Mouse (Mus musculus) CD4-positive, CD25-positive, alpha-beta regulatory T cell, adult 4 months (primary cell): ENCODE results near the gene Ttc17. TPM values are rescaled to one million over a fixed set of nuclear protein-coding genes. Genes with fewer than 3 reads are reported as not detected.
"Not testable (repeated sequence)": the region's sequence is repeated elsewhere in the genome, so short reads cannot be mapped to it uniquely, and the experiment has no call there.

Source experiments
- ATAC-seq: one replicate; pipeline ENCODE4 v1.8.0; 2017
- polyA plus RNA-seq, 2 experiments: library from polyadenylated mRNA; unstranded; fragments of 100-300 nt; shearing (Covaris generic); gene quantifications; one replicate each; pipeline ENCODE4 v1.2.1; 2017

Ttc17 gene
- 10 to 100 TPM; 43.6 to 68.9 TPM for polyA plus RNA-seq

GRCm38 (mm10) chr2:94406083-94406957, at the start of gene Ttc17:
TSS of gene Ttc17 (minus strand) at chr2:94406689.
- peak; percentile 91 for ATAC-seq

- ATAC-seq = no peak
Measured at GRCm38 (mm10) chr2:94449643-94450042, 43.2 kb upstream of the Ttc17 start.

DNA sequence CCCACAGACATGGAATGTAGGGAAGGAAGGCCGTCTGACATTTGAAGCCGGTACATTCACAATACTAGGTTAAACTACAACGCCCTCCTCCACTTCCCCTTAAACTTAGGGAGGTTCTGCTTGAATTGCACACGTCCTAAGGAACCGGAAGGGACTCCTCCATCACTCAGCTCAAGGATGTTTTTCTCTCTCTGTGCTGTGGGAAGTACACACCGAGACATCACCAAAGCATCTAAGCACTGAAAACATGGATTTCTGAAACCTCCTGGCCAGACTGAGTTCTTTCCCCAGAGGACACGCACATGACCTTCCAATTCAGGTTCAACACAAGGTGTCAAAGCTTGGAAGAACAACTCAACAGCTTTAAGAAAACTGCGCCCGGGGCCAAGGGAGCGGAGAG, 30.5 kb upstream of the Ttc17 start:
- ATAC-seq = peak; percentile 18

DNA sequence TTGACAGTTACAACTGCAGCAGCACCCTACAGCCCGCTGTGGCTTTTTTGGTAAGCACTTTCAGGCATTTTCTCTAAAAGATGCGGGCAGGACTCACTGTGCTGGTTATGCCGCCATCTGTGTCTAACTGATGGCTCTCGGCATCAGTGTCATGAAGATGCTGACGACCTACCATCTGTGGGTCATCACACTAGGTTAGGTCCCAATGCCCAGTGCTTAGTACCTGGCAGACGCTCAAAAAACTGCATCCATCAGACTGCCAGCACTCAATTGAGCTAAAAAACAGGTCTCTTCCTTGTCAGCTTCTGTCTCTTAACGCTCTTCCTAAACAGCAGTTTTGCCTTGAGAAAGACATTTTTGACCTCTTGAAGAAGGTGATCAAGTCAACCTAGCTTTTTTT, 29.0 kb upstream of the Ttc17 start:
- ATAC-seq = no peak

- ATAC-seq = no peak
Measured at GRCm38 (mm10) chr2:94434833-94435232, 28.3 kb upstream of the Ttc17 start.

DNA sequence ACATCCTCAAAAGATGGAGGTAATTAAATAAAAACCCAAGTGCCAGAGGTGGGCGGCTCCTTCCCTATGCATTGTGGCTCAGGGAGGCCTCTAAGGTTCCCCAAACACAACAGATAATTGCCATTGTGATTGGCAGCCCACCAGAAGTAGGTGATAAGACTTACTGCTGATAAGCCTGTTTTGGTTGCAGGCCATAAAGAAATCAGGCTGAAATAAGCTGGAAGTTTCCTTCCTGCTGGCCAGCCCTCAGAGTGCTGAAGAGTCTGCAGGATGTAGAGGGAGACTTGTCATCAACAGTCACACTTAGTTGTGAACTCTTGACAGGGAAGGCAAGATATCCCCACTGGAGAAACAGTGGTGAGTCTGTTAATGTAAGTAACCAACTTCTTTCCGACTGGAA, 25.7 kb upstream of the Ttc17 start:
- no peak for ATAC-seq

- no peak for ATAC-seq
Measured at GRCm38 (mm10) chr2:94428456-94428855, 22.0 kb upstream of the Ttc17 start.

DNA sequence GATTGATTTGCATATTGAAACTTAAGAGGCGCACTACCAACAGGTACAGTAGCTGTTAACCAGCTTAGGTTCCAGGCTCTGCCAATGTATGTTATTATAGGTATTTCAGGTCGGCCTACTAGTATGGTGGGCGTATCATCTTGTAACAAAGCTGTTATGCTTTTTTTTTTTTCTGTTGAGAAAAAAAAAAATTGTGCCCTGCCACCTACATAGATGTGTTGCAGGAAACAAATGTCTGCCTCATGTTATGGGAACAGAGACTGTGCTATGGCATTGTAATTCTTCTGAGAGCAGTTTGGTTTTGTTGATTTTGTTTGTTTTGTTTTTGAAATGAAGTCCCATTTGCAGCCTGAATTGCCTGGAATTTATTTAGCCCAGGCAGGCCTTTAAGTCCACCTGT, 952 bp upstream of the Ttc17 start:
- ATAC-seq = no peak

- peak; percentile 20 for ATAC-seq
Measured at GRCm38 (mm10) chr2:94407021-94407420, 532 bp upstream of the Ttc17 start.

DNA sequence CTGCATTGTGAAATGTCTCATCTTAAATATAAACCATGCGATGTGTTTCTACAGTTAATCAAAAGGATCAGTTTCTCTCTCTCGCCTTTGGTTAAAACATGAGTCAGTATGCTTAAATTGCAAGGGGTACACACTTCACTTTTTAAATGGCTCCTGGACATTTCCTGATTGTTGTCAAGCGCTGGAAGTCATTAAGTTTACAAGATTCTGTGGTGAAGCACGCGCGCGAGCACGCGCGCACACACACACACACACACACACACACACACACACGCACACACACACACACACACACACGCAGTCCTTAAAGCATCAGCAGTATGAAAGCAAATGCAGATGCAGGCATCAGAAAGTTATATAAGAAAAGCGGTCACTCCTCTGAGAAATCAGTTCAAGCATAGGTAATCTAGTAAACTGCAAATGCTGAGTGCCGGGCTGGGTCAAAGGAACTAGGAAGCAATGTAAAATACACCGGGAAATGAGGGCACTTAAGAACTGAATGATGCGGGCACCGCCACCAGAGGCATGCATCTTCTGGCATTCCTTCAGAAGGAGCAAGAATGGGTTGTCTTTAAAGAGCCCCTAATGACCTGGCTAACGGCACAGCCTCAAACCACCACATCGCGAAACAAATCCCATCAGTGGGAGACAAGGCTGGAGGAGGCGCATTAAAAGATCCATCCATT, 949 bp downstream of the Ttc17 start:
- ATAC-seq = peak; percentile 36

- no peak for ATAC-seq
Measured at GRCm38 (mm10) chr2:94404512-94405240, 1.8 kb downstream of the Ttc17 start.

GRCm38 (mm10) chr2:94402561-94402960, 3.9 kb downstream of the Ttc17 start:
- no peak for ATAC-seq

GRCm38 (mm10) chr2:94402096-94402495, 4.4 kb downstream of the Ttc17 start:
- ATAC-seq = no peak

DNA sequence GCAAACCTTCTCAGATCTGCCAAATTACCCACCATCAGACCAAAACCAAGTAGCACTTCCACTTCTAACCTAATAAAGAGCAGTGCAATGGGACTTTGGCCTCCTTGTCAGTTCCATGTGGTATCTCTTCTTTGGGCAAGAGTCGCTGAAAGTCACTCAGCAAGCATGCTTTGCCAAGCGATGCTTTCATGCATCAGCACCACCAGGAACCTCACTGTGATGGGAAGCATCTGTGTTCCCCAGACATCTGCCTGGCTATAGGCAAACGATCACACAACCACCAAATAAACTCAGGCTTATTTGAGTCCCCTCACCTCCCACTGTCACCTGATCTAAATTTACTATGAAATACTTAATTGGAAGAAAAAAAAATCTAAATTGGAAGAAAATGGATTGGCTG, 5.5 kb downstream of the Ttc17 start:
- no peak for ATAC-seq

- ATAC-seq = no peak
Measured at GRCm38 (mm10) chr2:94398138-94398970, 8.1 kb downstream of the Ttc17 start.

DNA sequence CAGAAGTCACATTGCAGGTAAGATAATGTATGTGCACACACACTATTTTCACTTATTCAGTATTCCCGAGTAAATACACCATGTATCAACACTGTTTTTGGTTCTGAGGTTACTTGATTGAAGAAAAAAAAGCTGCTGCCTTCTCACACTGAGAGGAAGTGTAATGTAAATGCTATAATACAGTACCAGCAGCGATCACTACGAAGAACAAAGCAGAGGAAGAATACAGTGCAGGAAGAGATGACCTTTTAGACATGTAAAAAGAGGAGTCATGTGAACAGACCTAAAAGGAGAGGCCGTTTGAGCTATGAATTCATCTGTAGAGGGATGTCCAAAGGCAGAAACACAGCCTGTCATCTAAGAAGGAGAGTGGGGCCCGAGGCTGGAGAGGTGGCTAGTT, 9.0 kb downstream of the Ttc17 start:
- peak; percentile 71 for ATAC-seq

- ATAC-seq = peak; percentile 56
Measured at GRCm38 (mm10) chr2:94396325-94396724, 10.2 kb downstream of the Ttc17 start.

- ATAC-seq = not testable (repeated sequence)
Measured at GRCm38 (mm10) chr2:94391127-94391526, 15.4 kb downstream of the Ttc17 start.

- no peak for ATAC-seq
Measured at GRCm38 (mm10) chr2:94389000-94389399, 17.5 kb downstream of the Ttc17 start.

- ATAC-seq = no peak
Measured at GRCm38 (mm10) chr2:94387846-94388245, 18.6 kb downstream of the Ttc17 start.

GRCm38 (mm10) chr2:94384483-94384882, 22.0 kb downstream of the Ttc17 start:
- ATAC-seq = not testable (repeated sequence)

DNA sequence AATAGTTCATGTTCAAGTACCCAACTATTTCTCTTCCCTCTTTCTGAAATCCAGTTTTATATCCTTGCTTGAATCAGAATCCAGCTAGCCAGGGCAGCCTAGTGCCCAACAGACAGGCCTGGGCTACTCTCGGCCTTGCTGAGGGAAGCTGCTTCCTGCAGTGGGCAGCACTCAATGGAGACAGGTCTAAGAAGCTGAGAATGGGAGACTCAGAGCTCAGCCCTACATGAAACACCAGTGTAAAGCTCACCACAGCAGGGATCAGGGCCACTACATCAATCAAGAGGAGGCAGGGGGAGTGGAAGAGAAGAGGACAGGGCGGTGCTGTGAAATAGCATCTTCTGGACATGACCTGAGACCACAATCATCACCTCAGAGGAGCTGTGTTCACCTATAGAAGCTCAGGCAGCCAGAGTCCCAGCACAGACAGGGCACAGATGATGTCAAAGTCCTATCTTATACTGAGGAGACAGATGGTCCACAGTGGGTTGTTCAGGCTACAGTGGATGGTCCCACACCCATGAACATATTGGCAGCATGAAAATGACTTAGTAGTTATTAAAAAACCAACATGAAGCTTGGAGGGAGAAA, 25.3 kb downstream of the Ttc17 start:
- no peak for ATAC-seq
